Mouse (Mus musculus): ENCODE data around the gene Btbd35f14. TPM values are rescaled to one million over a fixed set of nuclear protein-coding genes. Genes with fewer than 3 reads are reported as not detected.
"Not testable (repeated sequence)": the region's sequence is repeated elsewhere in the genome, so short reads cannot be mapped to it uniquely, and the experiment has no call there.

Btbd35f14 gene
- not detected for total RNA-seq (2021)

DNA sequence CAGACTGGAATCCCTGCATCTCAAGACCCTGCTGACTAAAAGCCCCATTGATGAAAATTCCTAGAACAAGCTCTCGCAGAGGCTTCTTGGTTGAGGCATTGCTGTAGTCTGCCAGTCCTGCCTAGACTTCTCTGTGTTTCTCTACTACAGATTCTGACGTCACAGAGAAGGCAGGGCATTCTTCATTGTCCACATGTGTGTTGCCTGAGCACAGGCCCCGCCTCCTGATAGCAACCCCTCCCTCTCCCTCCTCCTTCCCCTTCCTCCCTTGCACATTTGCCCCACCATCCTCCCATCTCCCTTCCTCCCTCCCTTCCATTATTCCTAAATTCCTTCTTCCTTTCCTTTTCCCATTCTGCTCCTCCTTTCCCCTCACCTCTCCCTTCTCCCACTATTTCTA, at the start of gene Btbd35f14:
Gene Btbd35f14, minus strand, starts transcription at position 101 of the 400 bp plus-strand sequence.
- DNase-seq; intact Hi-C loops (cut with DNase I): not testable (repeated sequence)

DNA sequence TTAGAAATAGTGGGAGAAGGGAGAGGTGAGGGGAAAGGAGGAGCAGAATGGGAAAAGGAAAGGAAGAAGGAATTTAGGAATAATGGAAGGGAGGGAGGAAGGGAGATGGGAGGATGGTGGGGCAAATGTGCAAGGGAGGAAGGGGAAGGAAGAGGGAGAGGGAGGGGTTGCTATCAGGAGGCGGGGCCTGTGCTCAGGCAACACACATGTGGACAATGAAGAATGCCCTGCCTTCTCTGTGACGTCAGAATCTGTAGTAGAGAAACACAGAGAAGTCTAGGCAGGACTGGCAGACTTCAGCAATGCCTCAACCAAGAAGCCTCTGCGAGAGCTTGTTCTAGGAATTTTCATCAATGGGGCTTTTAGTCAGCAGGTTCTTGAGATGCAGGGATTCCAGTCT, 45.3 kb downstream of the Btbd35f14 start, which contains the start of gene Btbd35f13:
Gene Btbd35f13, plus strand, starts transcription at position 301 of the 400 bp plus-strand sequence.
- DNase-seq; intact Hi-C loops (cut with DNase I): not testable (repeated sequence)

Other genes with a start within 250 kb of the Btbd35f14 start
- gene Btbd35f15, start 125.0 kb downstream of the Btbd35f14 start, total RNA-seq (2021) = not detected
- gene Btbd35f13, start 45.2 kb downstream of the Btbd35f14 start, total RNA-seq (2021) = not detected

Measured in left cerebral cortex, postnatal 4 days (tissue).